Mouse (Mus musculus) E14TG2a.4 (cell line): ENCODE measurements around the gene Dgkb.

Experiments
- CTCF ChIP-seq: conservative IDR thresholded peaks from 2 replicates; pipeline ENCODE4 v1.5.1; 2014; ENCODE audit warnings: low read length
- NANOG ChIP-seq: IDR thresholded peaks from 2 replicates; pipeline ENCODE4 v1.6.1; 2014; ENCODE audit warnings: borderline replicate concordance, low read length, mixed read lengths
- POU5F1 ChIP-seq: IDR thresholded peaks from 2 replicates; pipeline ENCODE4 v1.6.1; 2014; ENCODE audit warnings: low read length, borderline replicate concordance

DNA sequence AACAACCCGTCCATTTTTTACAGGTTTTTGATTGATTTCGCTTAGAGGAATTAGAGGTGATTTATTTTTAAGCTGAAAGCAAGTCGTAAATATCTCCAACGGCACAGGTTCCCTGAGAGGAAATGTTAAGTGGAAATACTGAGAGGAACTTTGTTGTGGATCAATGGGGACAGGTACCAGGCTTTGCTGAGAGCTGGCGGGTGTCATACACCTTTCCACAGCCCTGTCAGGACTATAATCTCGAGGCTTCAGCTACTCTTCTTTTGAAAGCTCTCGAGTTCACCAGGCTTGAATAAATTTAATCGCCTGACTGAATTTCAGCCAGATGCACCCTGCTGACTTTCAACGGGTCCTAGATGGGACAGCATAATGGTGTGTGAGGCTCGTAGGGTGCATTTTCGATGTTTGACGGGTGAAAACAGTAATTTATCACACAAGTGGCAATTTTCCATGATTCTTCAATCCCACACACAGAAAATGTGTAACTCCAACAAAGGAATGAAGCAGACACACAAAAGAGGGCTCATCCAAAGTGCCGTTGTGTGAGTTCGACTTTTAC lies 580.3 kb downstream of the Dgkb start:
- TF ChIP-seq CTCF (no peak), NANOG (no peak), POU5F1 (no peak)
